Mouse (Mus musculus) MEL (cell line): ENCODE data around the gene Arf6. TPM values are rescaled to one million over a fixed set of nuclear protein-coding genes. Genes with fewer than 3 reads are reported as not detected.
A peak's percentile ranks its signal among the peaks of the same experiment; 100 is the strongest.
"Not testable (repeated sequence)": the region's sequence is repeated elsewhere in the genome, so short reads cannot be mapped to it uniquely, and the experiment has no call there.

Source experiments
- DNase-seq: peaks from one replicate; pipeline ENCODE4 v3.0.0; 2011; ENCODE audit warnings: low read depth, low spot score
- H3K27ac ChIP-seq: 2 replicates; pipeline ENCODE4 v1.5.1; 2012; ENCODE audit warnings: low read depth, mild to moderate bottlenecking, control low read depth, low read length, moderate library complexity; ENCODE audit not compliant: control insufficient read depth
- H3K27me3 ChIP-seq, 2 experiments: fragments of 150-350 bp in 1 of 2; sonication (generic) in 1 of 2; 2 replicates each; pipeline ENCODE4 v1.6.1; 2012; ENCODE audit warnings: low read length in 2 of 2, mild to moderate bottlenecking in 2 of 2, improper control_type of control experiment in 1 of 2, moderate library complexity in 1 of 2; ENCODE audit not compliant: insufficient read depth in 2 of 2, control insufficient read depth in 1 of 2
- H3K36me3 ChIP-seq, 2 experiments: 2 replicates each; pipeline ENCODE4 v1.6.1; 2012 to 2014; ENCODE audit warnings: low read length in 2 of 2, improper control_type of control experiment in 1 of 2, inconsistent platforms in 1 of 2, mild to moderate bottlenecking in 1 of 2; ENCODE audit not compliant: insufficient read depth in 2 of 2, control insufficient read depth in 1 of 2
- H3K4me1 ChIP-seq, 2 experiments: fragments of 150-350 bp in 1 of 2; sonication (generic) in 1 of 2; 2 replicates each; pipeline ENCODE4 v1.6.1; 2012; ENCODE audit warnings: low read length in 2 of 2, improper control_type of control experiment in 1 of 2, mild to moderate bottlenecking in 1 of 2; ENCODE audit not compliant: insufficient read depth in 2 of 2, control insufficient read depth in 1 of 2
- H3K4me3 ChIP-seq, 2 experiments: fragments of 150-350 bp in 1 of 2; sonication (generic) in 1 of 2; 2 replicates each; pipeline ENCODE4 v1.5.1; 2012; ENCODE audit warnings: low read depth in 2 of 2, low read length in 2 of 2, mild to moderate bottlenecking in 2 of 2, moderate library complexity in 2 of 2, control low read depth in 1 of 2, improper control_type of control experiment in 1 of 2; ENCODE audit not compliant: control insufficient read depth in 1 of 2, insufficient read depth in 1 of 2
- H3K79me2 ChIP-seq: 2 replicates; pipeline ENCODE4 v1.6.1; 2012; ENCODE audit warnings: mild to moderate bottlenecking, low read length, moderate library complexity; ENCODE audit not compliant: control insufficient read depth, poor library complexity, insufficient read depth
- H3K9ac ChIP-seq: 2 replicates; pipeline ENCODE4 v1.6.1; 2012; ENCODE audit warnings: low read depth, mild to moderate bottlenecking, control low read depth, low read length, moderate library complexity; ENCODE audit not compliant: control insufficient read depth, poor library complexity, severe bottlenecking
- H3K9me3 ChIP-seq: fragments of 150-350 bp; sonication (generic); replicated peaks from 2 replicates; pipeline ENCODE4 v1.6.1; 2012; ENCODE audit warnings: mild to moderate bottlenecking, low read length, improper control_type of control experiment, moderate library complexity; ENCODE audit not compliant: insufficient read depth
- BHLHE40 ChIP-seq: IDR thresholded peaks from 2 replicates; pipeline ENCODE4 v1.6.1; 2012; ENCODE audit warnings: low read depth, mild to moderate bottlenecking, inconsistent platforms, low read length, improper control_type of control experiment, borderline replicate concordance
- CHD2 ChIP-seq: IDR thresholded peaks from 2 replicates; pipeline ENCODE4 v1.6.1; 2011; ENCODE audit warnings: low read length, improper control_type of control experiment
- E2F4 ChIP-seq: IDR thresholded peaks from 2 replicates; pipeline ENCODE4 v1.6.1; 2011; ENCODE audit warnings: low read depth, low read length, improper control_type of control experiment, borderline replicate concordance
- ELF1 ChIP-seq: IDR thresholded peaks from 2 replicates; pipeline ENCODE4 v1.6.1; 2014; ENCODE audit warnings: low read depth, mild to moderate bottlenecking, inconsistent platforms, low read length, improper control_type of control experiment, moderate library complexity
- EP300 ChIP-seq, 2 experiments: IDR thresholded peaks; 2 replicates each; pipeline ENCODE4 v1.6.1; 2011; ENCODE audit warnings: improper control_type of control experiment in 2 of 2, low read length in 2 of 2, low read depth in 1 of 2, mild to moderate bottlenecking in 1 of 2
- ETS1 ChIP-seq: IDR thresholded peaks from 2 replicates; pipeline ENCODE4 v1.6.1; 2012; ENCODE audit warnings: low read depth, mild to moderate bottlenecking, inconsistent platforms, low read length, improper control_type of control experiment, moderate library complexity
- HCFC1 ChIP-seq: IDR thresholded peaks from 2 replicates; pipeline ENCODE4 v1.6.1; 2012; ENCODE audit warnings: low read depth, mild to moderate bottlenecking, inconsistent platforms, low read length, improper control_type of control experiment, moderate library complexity
- MAFK ChIP-seq: IDR thresholded peaks from 2 replicates; pipeline ENCODE4 v1.6.1; 2011; ENCODE audit warnings: low read depth, mild to moderate bottlenecking, low read length, improper control_type of control experiment, borderline replicate concordance
- MAX ChIP-seq: IDR thresholded peaks from 2 replicates; pipeline ENCODE4 v1.6.1; 2011; ENCODE audit warnings: low read length, improper control_type of control experiment
- MEF2A ChIP-seq: IDR thresholded peaks from 2 replicates; pipeline ENCODE4 v1.6.1; 2014; ENCODE audit warnings: low read depth, mild to moderate bottlenecking, inconsistent platforms, low read length, improper control_type of control experiment; ENCODE audit not compliant: poor library complexity, insufficient replicate concordance, severe bottlenecking; ENCODE audit errors: extremely low read depth
- MXI1 ChIP-seq: IDR thresholded peaks from 2 replicates; pipeline ENCODE4 v1.6.1; 2011; ENCODE audit warnings: mild to moderate bottlenecking, low read depth, low read length, improper control_type of control experiment
- MYC ChIP-seq: IDR thresholded peaks from 2 replicates; pipeline ENCODE4 v1.6.1; 2011; ENCODE audit warnings: low read depth, mild to moderate bottlenecking, low read length, improper control_type of control experiment, moderate library complexity
- NRF1 ChIP-seq: IDR thresholded peaks from 2 replicates; pipeline ENCODE4 v1.6.1; 2014; ENCODE audit warnings: low read depth, mild to moderate bottlenecking, inconsistent platforms, low read length, improper control_type of control experiment, moderate library complexity; ENCODE audit not compliant: poor library complexity, insufficient read depth, severe bottlenecking
- POLR2AphosphoS5 ChIP-seq: IDR thresholded peaks from 2 replicates; pipeline ENCODE4 v1.6.1; 2012; ENCODE audit warnings: low read depth, borderline replicate concordance, mild to moderate bottlenecking, inconsistent platforms, low read length, moderate library complexity, mixed read lengths
- RAD21 ChIP-seq: IDR thresholded peaks from 2 replicates; pipeline ENCODE4 v1.6.1; 2011; ENCODE audit warnings: mild to moderate bottlenecking, low read depth, low read length, improper control_type of control experiment
- RCOR1 ChIP-seq: IDR thresholded peaks from 2 replicates; pipeline ENCODE4 v1.6.1; 2012; ENCODE audit warnings: low read depth, mild to moderate bottlenecking, inconsistent platforms, low read length, improper control_type of control experiment
- TAL1 ChIP-seq: IDR thresholded peaks from 2 replicates; pipeline ENCODE4 v1.6.1; 2012; ENCODE audit warnings: mild to moderate bottlenecking, inconsistent platforms, low read length, moderate library complexity, mixed read lengths
- TBP ChIP-seq: IDR thresholded peaks from 2 replicates; pipeline ENCODE4 v1.8.0; 2011; ENCODE audit warnings: low read depth, low read length, improper control_type of control experiment
- TCF12 ChIP-seq: IDR thresholded peaks from 2 replicates; pipeline ENCODE4 v1.6.1; 2014; ENCODE audit warnings: low read depth, mild to moderate bottlenecking, inconsistent platforms, low read length, improper control_type of control experiment, moderate library complexity
- UBTF ChIP-seq: IDR thresholded peaks from 2 replicates; pipeline ENCODE4 v1.6.1; 2012; ENCODE audit warnings: low read depth, mild to moderate bottlenecking, inconsistent platforms, low read length, improper control_type of control experiment, moderate library complexity, borderline replicate concordance; ENCODE audit not compliant: insufficient read depth
- USF1 ChIP-seq: IDR thresholded peaks from 2 replicates; pipeline ENCODE4 v1.6.1; 2014; ENCODE audit warnings: low read depth, mild to moderate bottlenecking, inconsistent platforms, low read length, improper control_type of control experiment, moderate library complexity
- USF2 ChIP-seq, 2 experiments: IDR thresholded peaks; 2 replicates each; pipeline ENCODE4 v1.6.1; 2011 to 2012; ENCODE audit warnings: improper control_type of control experiment in 2 of 2, low read length in 2 of 2, borderline replicate concordance in 1 of 2, inconsistent platforms in 1 of 2, low read depth in 1 of 2, mild to moderate bottlenecking in 1 of 2; ENCODE audit not compliant: insufficient read depth in 1 of 2
- ZC3H11A ChIP-seq: IDR thresholded peaks from 2 replicates; pipeline ENCODE4 v1.6.1; 2012; ENCODE audit warnings: low read depth, mild to moderate bottlenecking, inconsistent platforms, low read length, improper control_type of control experiment
- ZMIZ1 ChIP-seq: IDR thresholded peaks from 2 replicates; pipeline ENCODE4 v1.6.1; 2012; ENCODE audit warnings: low read depth, mild to moderate bottlenecking, inconsistent platforms, low read length, improper control_type of control experiment, moderate library complexity
- ZNF384 ChIP-seq: IDR thresholded peaks from 2 replicates; pipeline ENCODE4 v1.6.1; 2012; ENCODE audit warnings: low read depth, mild to moderate bottlenecking, inconsistent platforms, low read length, improper control_type of control experiment
- polyA plus RNA-seq, 2 experiments: library from polyadenylated mRNA; stranded (reverse) in 1 of 2; unstranded in 1 of 2; fragments of >175 nt in 1 of 2; fragments of >200 nt in 1 of 2; gene quantifications; 2 replicates each; pipeline versions ENCODE4 v1.2.1 to v1.2.4; 2012; ENCODE audit warnings: low replicate concordance in 2 of 2, low read depth in 1 of 2; ENCODE audit not compliant: insufficient read length in 2 of 2, insufficient read depth in 1 of 2, missing spikeins in 1 of 2
- total RNA-seq: library from RNA; depleted of rRNA; stranded (reverse); fragments of 300-350 nt; gene quantifications from 2 replicates; pipeline ENCODE4 v1.2.3, GENCODE M21; 2012

Arf6 gene
- total and polyA plus RNA-seq, 3 experiments: 140 to 192 (median 181) TPM

DNA sequence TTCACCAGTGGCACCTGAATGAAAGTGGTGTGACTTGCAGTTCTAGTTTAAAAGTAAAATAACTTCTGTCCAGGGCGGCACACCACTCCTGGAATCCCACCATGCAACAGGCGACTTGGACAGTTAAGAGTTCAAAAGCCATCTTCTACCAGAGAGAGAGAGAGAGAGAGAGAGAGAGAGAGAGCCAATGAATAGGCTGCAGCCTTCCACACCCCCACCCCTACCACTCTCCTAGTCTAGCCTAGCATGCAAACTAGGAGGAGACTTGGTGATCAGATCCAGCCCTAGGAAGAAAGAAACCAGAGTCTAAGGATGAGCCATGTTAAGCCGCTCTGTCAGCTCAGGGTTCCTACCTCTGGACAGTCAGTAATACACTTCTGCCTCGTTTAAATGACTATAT lies 9.6 kb upstream of the Arf6 start (continued):
- no peak for TF ChIP-seq USF1

DNA sequence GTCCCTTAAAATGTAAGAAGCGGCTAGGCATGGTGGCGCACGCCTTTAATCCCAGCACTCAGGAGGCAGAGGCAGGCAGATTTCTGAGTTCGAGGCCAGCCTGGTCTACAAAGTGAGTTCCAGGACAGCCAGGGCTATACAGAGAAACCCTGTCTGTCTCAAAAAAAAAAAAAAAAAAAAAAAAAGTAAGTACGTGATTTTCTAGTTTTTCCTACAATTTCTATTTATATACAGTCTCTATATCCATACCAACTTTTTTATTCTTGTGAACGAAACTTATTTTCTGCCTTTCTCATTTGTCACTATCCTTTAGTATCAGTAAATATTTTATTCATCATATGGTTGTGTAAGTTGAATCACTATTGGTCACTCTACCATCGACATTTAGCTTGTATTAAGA lies 8.8 kb upstream of the Arf6 start:
- DNase-seq, H3K27ac ChIP-seq, H3K9me3 ChIP-seq, H3K27me3 ChIP-seq, H3K4me1 ChIP-seq, H3K79me2 ChIP-seq: not testable (repeated sequence)
- TF ChIP-seq ZNF384: peak; percentile 36; the same call in 1 of the 2 replicates
- TF ChIP-seq TBP: peak; percentile 83; the same call in 1 of the 2 replicates
- peak overlapping the region; percentile 91; the same call in 1 of the 2 replicates for H3K9ac ChIP-seq
- H3K36me3 ChIP-seq: peaks cover 0 to 14% of the 10 kb centered on the region in 2 experiments; a peak in 2 of 4 replicates
- H3K4me3 ChIP-seq: peak overlapping the region in 1 of 2 experiments; percentile 84; a peak in 1 of 4 replicates

DNA sequence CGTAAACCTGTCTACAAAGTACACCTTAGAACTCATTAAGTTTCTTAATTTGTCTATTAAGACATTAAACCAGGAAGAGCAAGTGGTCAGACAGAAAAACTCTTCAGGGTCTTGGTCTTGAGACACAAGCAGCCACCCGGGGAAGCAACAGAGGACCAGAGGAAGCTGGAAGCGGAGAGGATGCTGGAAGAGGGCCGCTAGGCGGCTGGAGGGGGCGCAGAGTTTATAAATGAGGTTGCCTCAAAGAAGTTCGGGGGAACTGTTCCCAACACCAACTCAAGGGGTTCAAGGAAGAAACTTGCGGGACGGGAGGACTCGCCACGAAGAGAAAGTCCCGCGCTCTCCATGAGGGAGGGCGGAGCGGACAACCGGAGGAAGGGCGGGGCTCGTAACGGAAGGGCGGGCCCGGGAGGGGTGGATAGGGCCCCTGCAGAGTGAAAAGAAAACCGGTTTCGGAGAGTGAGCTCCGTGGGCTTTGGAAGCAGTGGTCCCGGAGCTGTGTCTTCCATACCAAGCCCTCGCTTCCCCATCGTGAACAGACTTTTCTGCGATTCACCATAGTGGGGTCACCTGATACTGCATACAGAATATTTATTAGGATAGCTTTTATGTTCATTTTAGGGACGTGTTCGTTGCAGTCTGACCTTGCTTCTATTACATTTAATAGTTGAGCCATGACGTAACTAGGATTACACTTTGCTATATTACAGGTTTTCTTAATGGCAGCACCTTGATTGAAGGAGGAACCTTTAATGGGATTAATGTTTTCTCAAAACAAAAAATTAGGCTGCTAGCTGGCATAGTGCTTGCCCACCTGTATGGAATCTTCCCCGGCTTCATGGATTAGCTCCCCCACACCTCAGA lies 7.8 kb upstream of the Arf6 start:
- DNase-seq: peak; percentile 90
- peak overlapping the region; percentile 85 for H3K27ac ChIP-seq
- no peaks in the 10 kb centered on the region for H3K27me3 ChIP-seq
- no peaks in the 10 kb centered on the region for H3K9me3 ChIP-seq
- H3K79me2 ChIP-seq: peaks cover 1% of the 10 kb centered on the region; the same call in 1 of the 2 replicates
- peaks cover 0 to 5% of the 10 kb centered on the region in 2 experiments; a peak in 1 of 4 replicates for H3K4me1 ChIP-seq
- H3K4me3 ChIP-seq: peak overlapping the region; percentile 84 to 86
- peaks cover 0 to 12% of the 10 kb centered on the region in 2 experiments; a peak in 2 of 4 replicates for H3K36me3 ChIP-seq
- peak overlapping the region; percentile 93 for H3K9ac ChIP-seq
- TF ChIP-seq ZNF384 (no peak), BHLHE40 (no peak), USF2 (IDR thresholded peaks at IDR 0.05; ENCODE audit: borderline replicate concordance in 1 of 2, insufficient read depth in 1 of 2, low read depth in 1 of 2, low read length in 2 of 2) (no peak), POLR2AphosphoS5 (no peak; the same call in 1 of the 2 replicates), TAL1 (no peak), UBTF (no peak), MXI1 (no peak; the same call in 1 of the 2 replicates), ETS1 (0 out of 2 replicates have a peak, but pooled peaks have one; percentile 18), ELF1 (no peak), HCFC1 (peak; percentile 60; the same call in 1 of the 2 replicates), TCF12 (peak; percentile 38; the same call in 1 of the 2 replicates), MAX (no peak), MYC (peak; percentile 66; the same call in 1 of the 2 replicates), RCOR1 (no peak), NRF1 (no peak), MAFK (no peak), ZMIZ1 (peak; percentile 79; the same call in 1 of the 2 replicates), CHD2 (no peak), RAD21 (no peak), E2F4 (no peak), MEF2A (no peak), EP300 (IDR thresholded peaks at IDR 0.05; ENCODE audit: low read depth in 1 of 2, low read length in 2 of 2) (no peak), ZC3H11A (no peak)
